Mouse (Mus musculus): ENCODE measurements around the gene Ctso. TPM values are rescaled to one million over a fixed set of nuclear protein-coding genes. Genes with fewer than 3 reads are reported as not detected.

Ctso gene
- polyA plus RNA-seq (2015; fragmentation: Nextera tagmentation; extraction: Ambion mirVana), result 13.2 and 13.3 TPM in 2 replicates

DNA sequence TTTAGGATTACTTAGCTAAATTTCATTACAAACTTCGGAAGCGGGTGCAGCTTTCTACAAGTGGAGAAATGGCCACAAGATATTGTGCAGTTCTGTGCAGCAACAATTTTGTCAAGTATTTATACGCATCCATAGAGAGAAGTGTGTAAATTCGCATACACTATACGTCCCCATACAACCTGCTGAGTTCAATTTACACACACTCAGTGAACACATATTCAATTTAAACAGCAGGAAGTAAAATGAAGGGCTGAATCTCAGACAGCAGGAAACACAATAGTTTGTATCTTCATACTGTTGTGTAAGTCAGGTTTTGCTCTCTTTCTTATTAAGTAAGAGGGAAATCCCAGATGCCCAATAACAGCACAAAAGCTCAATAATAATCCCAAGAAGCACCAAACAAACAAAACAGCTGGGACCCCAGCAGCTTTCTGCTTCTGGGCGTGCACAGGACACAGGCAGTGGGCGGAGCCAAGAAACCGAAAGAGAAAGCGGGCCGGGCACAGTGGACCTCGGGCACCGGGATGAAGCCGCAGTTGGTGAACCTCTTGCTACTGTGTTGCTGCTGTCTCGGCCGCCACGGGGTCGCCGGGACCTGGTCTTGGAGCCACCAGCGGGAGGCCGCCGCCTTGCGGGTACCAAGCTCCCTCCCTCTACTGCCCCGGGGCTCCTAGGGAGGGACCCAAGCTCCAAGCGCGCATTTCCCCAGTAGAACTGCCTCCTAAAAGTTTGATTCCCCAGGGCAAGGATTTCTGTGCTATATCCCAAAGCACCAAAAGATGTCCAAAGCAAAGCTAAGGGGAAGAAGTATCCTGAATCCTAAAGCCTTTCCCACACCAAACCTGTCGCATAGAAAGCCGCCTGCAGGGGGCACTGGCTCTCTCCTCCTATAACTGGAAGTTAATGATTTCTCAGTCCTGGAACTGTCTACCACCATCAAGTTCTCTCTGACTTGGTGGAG, at the start of gene Ctso:
Gene Ctso (plus strand): TSS at position 461 of the 961 bp plus-strand sequence.
- peak within 1 kb of the TSS; percentile 44 for H3K4me2 ChIP-seq (replicated peaks)
- H3K27me3 ChIP-seq, result no peaks in the 10 kb centered on the region
- 11% methylated on average over 27 of the region's 27 CpGs for WGBS
- peak within 1 kb of the TSS; percentile 86 for H3K27ac ChIP-seq (replicated peaks)
- H3K4me3 ChIP-seq (replicated peaks), result peak within 1 kb of the TSS; percentile 87
- H3K4me1 ChIP-seq, result no peaks in the 10 kb centered on the region
- H3K9ac ChIP-seq, result peak within 1 kb of the TSS; percentile 76
- peak; percentile 84 for ATAC-seq (ENCODE audit: insufficient number of reproducible peaks, low FRiP score, low TSS enrichment, low read depth)
- no peaks in the 10 kb centered on the region for H3K9me3 ChIP-seq (replicated peaks)
- H3K36me3 ChIP-seq, result no peaks in the 10 kb centered on the region

DNA sequence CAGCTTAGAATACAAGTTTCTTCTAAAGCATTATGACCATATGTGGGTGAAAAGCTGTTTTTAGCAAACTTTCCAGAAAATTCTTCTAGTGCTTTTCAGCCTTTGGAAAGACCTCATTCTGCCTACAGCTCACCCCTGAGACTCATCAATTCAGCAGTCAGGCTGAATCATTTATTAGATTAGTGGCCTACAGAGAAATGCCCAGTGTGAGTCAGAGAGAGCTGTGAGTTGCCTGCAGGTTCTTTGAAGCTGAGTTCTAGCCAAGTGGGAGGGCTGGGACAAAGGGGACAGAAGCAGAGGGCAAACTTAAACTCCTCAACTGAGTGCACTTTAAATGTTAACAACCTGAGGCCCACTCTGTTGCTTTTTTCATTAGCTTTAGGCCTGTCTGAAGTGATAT, 48.5 kb upstream of the Ctso start:
- Histone ChIP-seq H3K9me3 (replicated peaks) (no peaks in the 10 kb centered on the region), H3K4me1 (no peaks in the 10 kb centered on the region), H3K27me3 (no peaks in the 10 kb centered on the region), H3K9ac (no peak overlapping the region), H3K4me2 (replicated peaks) (no peak overlapping the region), H3K4me3 (replicated peaks) (no peak overlapping the region), H3K36me3 (no peaks in the 10 kb centered on the region), H3K27ac (replicated peaks) (no peak overlapping the region)
- no peak for ATAC-seq (ENCODE audit: insufficient number of reproducible peaks, low FRiP score, low TSS enrichment, low read depth)

GRCm38 (mm10) chr3:81885566-81885965, 46.8 kb upstream of the Ctso start:
- no peaks in the 10 kb centered on the region for H3K27me3 ChIP-seq
- H3K36me3 ChIP-seq, result no peaks in the 10 kb centered on the region
- 78% methylated on average over 2 of the region's 2 CpGs for WGBS

DNA sequence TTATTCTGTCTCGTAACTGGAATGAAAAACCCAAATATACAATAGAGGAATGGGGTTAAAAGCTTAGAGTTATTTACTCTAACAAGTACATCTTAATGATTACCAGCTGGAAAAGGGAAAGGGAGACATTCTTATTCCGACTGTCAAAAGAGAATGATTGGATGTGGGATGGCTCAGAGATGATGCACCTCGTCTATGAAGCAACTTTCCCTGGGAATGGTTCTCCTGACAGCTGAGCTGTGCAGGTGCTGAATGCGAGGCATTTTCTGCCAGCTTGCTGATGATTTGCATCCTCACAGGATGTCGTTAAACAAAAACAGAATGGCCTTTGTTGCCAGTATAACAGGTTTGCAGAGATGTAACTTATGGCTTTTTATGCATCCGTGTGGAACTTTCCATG, 43.3 kb upstream of the Ctso start:
- H3K9ac ChIP-seq, result no peak overlapping the region
- WGBS, result 44% methylated on average over 6 of the region's 6 CpGs
- H3K27ac ChIP-seq (replicated peaks), result no peak overlapping the region
- ATAC-seq (ENCODE audit: insufficient number of reproducible peaks, low FRiP score, low TSS enrichment, low read depth), result no peak
- no peaks in the 10 kb centered on the region for H3K9me3 ChIP-seq (replicated peaks)
- H3K27me3 ChIP-seq, result no peaks in the 10 kb centered on the region
- H3K4me3 ChIP-seq (replicated peaks), result no peak overlapping the region
- no peaks in the 10 kb centered on the region for H3K4me1 ChIP-seq
- H3K4me2 ChIP-seq (replicated peaks), result no peak overlapping the region
- no peaks in the 10 kb centered on the region for H3K36me3 ChIP-seq

More at GRCm38 (mm10) chr3:81885566-81885965, 46.8 kb upstream of the Ctso start:
- no peak overlapping the region for H3K9ac ChIP-seq
- H3K27ac ChIP-seq (replicated peaks), result no peak overlapping the region
- no peak overlapping the region for H3K4me3 ChIP-seq (replicated peaks)
- H3K9me3 ChIP-seq (replicated peaks), result no peaks in the 10 kb centered on the region
- no peak for ATAC-seq (ENCODE audit: insufficient number of reproducible peaks, low FRiP score, low TSS enrichment, low read depth)
- no peak overlapping the region for H3K4me2 ChIP-seq (replicated peaks)
- H3K4me1 ChIP-seq, result no peaks in the 10 kb centered on the region

GRCm38 (mm10) chr3:81910286-81911036, 21.9 kb upstream of the Ctso start:
- WGBS, result 66% methylated on average over 6 of the region's 6 CpGs
- H3K4me2 ChIP-seq (replicated peaks), result no peak overlapping the region
- no peaks in the 10 kb centered on the region for H3K9me3 ChIP-seq (replicated peaks)
- peak; percentile 29; the same call in 1 of the 2 replicates for ATAC-seq (ENCODE audit: insufficient number of reproducible peaks, low FRiP score, low TSS enrichment, low read depth)
- no peak overlapping the region for H3K27ac ChIP-seq (replicated peaks)
- no peaks in the 10 kb centered on the region for H3K36me3 ChIP-seq
- no peaks in the 10 kb centered on the region for H3K27me3 ChIP-seq
- H3K9ac ChIP-seq, result no peak overlapping the region
- H3K4me3 ChIP-seq (replicated peaks), result no peak overlapping the region
- no peaks in the 10 kb centered on the region for H3K4me1 ChIP-seq

GRCm38 (mm10) chr3:81916030-81916686, 16.2 kb upstream of the Ctso start:
- no peak overlapping the region for H3K4me2 ChIP-seq (replicated peaks)
- H3K4me3 ChIP-seq (replicated peaks), result no peak overlapping the region
- 65% methylated on average over 5 of the region's 5 CpGs for WGBS

GRCm38 (mm10) chr3:81917354-81917935, 15.0 kb upstream of the Ctso start:
- Histone ChIP-seq H3K4me3 (replicated peaks) (no peak overlapping the region), H3K36me3 (no peaks in the 10 kb centered on the region), H3K9me3 (replicated peaks) (no peaks in the 10 kb centered on the region), H3K4me1 (no peaks in the 10 kb centered on the region), H3K27me3 (no peaks in the 10 kb centered on the region), H3K4me2 (replicated peaks) (no peak overlapping the region), H3K27ac (replicated peaks) (no peak overlapping the region), H3K9ac (no peak overlapping the region)
- WGBS, result 79% methylated on average over 3 of the region's 3 CpGs
- no peak for ATAC-seq (ENCODE audit: insufficient number of reproducible peaks, low FRiP score, low TSS enrichment, low read depth)

More at GRCm38 (mm10) chr3:81916030-81916686, 16.2 kb upstream of the Ctso start:
- H3K4me1 ChIP-seq, result no peaks in the 10 kb centered on the region
- H3K9me3 ChIP-seq (replicated peaks), result no peaks in the 10 kb centered on the region
- no peak overlapping the region for H3K9ac ChIP-seq
- H3K27me3 ChIP-seq, result no peaks in the 10 kb centered on the region
- ATAC-seq (ENCODE audit: insufficient number of reproducible peaks, low FRiP score, low TSS enrichment, low read depth), result no peak
- no peaks in the 10 kb centered on the region for H3K36me3 ChIP-seq
- no peak overlapping the region for H3K27ac ChIP-seq (replicated peaks)

DNA sequence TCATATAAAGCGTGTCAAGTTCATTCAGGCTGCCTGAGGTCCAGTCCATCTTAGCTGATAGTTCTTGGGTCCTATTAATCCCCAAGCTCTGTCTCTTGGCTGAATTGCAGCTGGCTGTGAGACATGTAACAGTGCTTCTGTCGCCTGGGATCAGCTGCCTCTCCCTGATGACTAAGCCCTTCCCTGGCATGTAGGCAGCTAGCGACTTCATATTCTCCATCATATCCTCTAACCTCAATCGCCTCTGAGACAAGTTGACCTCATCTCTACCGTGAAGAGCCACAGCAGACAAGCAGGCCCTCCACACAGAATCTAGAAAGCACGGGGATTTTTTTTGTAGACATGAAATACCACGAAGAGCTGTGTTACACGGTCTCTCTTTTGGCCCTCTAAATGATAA, 14.2 kb upstream of the Ctso start:
- H3K27ac ChIP-seq (replicated peaks), result no peak overlapping the region
- no peaks in the 10 kb centered on the region for H3K36me3 ChIP-seq
- ATAC-seq (ENCODE audit: insufficient number of reproducible peaks, low FRiP score, low TSS enrichment, low read depth), result no peak
- H3K9me3 ChIP-seq (replicated peaks), result no peaks in the 10 kb centered on the region
- no peaks in the 10 kb centered on the region for H3K27me3 ChIP-seq
- no peak overlapping the region for H3K9ac ChIP-seq
- 73% methylated on average over 8 of the region's 8 CpGs for WGBS
- no peak overlapping the region for H3K4me2 ChIP-seq (replicated peaks)
- no peak overlapping the region for H3K4me3 ChIP-seq (replicated peaks)
- no peaks in the 10 kb centered on the region for H3K4me1 ChIP-seq

DNA sequence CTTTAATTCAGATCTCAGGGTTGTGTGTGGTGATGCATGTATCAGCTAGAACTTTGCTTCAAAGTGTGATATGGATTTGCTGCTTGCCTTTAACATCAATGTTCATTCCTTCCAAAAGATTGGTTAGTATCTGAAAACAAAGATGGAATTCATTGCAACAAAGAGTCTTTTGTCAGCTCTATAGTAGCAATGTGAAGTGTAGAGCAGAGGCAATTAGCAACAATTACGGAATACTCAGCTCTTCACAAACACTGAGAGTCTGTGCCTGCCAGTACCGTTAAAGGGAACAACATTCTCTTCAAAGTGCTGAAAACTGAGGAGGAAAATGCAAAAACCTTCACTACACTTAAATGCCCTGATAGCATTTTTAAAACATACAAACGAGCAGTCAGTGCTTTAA, 12.7 kb upstream of the Ctso start:
- Histone ChIP-seq H3K27ac (replicated peaks) (no peak overlapping the region), H3K36me3 (no peaks in the 10 kb centered on the region), H3K4me3 (replicated peaks) (no peak overlapping the region), H3K9me3 (replicated peaks) (no peaks in the 10 kb centered on the region), H3K4me2 (replicated peaks) (no peak overlapping the region), H3K27me3 (no peaks in the 10 kb centered on the region), H3K4me1 (no peaks in the 10 kb centered on the region), H3K9ac (no peak overlapping the region)
- 42% methylated on average over 3 of the region's 3 CpGs for WGBS
- ATAC-seq (ENCODE audit: insufficient number of reproducible peaks, low FRiP score, low TSS enrichment, low read depth), result no peak

DNA sequence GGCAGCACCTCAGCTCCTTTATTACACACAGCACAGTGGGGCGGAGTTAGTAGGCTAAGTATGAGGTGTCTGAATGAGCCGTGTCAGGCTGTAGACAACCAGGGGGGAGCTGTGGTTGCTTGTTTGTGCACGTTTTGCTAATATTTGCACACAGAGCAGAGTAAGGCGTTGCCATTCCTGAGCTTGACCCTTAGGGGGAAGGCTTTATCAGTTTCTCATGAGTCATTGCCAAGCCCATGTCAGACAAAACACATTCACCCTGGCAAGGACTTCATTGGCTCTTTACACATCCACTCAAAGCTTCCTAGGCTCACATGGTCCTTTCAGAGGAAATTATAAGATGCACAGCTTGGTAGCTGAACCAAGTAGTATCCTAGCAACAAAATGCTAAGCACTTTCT, 9.5 kb upstream of the Ctso start:
- H3K9me3 ChIP-seq (replicated peaks), result no peaks in the 10 kb centered on the region
- no peaks in the 10 kb centered on the region for H3K36me3 ChIP-seq
- H3K27ac ChIP-seq (replicated peaks), result no peak overlapping the region
- H3K4me2 ChIP-seq (replicated peaks), result no peak overlapping the region
- H3K27me3 ChIP-seq, result no peaks in the 10 kb centered on the region
- ATAC-seq (ENCODE audit: insufficient number of reproducible peaks, low FRiP score, low TSS enrichment, low read depth), result 0 out of 2 replicates have a peak, but pooled peaks have one; percentile 15
- H3K4me1 ChIP-seq, result no peaks in the 10 kb centered on the region
- no peak overlapping the region for H3K4me3 ChIP-seq (replicated peaks)
- 42% methylated on average over 4 of the region's 4 CpGs for WGBS
- no peak overlapping the region for H3K9ac ChIP-seq

GRCm38 (mm10) chr3:81924931-81925330, 7.5 kb upstream of the Ctso start:
- Histone ChIP-seq H3K27me3 (no peaks in the 10 kb centered on the region), H3K4me2 (replicated peaks) (no peak overlapping the region), H3K4me1 (no peaks in the 10 kb centered on the region), H3K36me3 (no peaks in the 10 kb centered on the region), H3K9me3 (replicated peaks) (no peaks in the 10 kb centered on the region), H3K9ac (no peak overlapping the region), H3K27ac (replicated peaks) (no peak overlapping the region), H3K4me3 (replicated peaks) (no peak overlapping the region)
- no peak for ATAC-seq (ENCODE audit: insufficient number of reproducible peaks, low FRiP score, low TSS enrichment, low read depth)
- 0% methylated on average over 1 of the region's 1 CpGs for WGBS

All from embryonic facial prominence, embryonic 15.5 days (tissue).